Mouse (Mus musculus): Measurements from ENCODE around the gene Tmppe.
A peak's percentile ranks its signal among the peaks of the same experiment; 100 is the strongest.

Tmppe gene

GRCm38 (mm10) chr9:114442893-114443292 lies 42.0 kb downstream of the Tmppe start:
- peak; percentile 36 for DNase-seq (ENCODE audit: low read depth, low spot score)

GRCm38 (mm10) chr9:114443351-114443750 lies 42.4 kb downstream of the Tmppe start:
- peak; percentile 90 for DNase-seq (ENCODE audit: low read depth, low spot score)

- no peak for DNase-seq (ENCODE audit: low read depth, low spot score)
These were observed 46.0 kb downstream of the Tmppe start for GRCm38 (mm10) chr9:114446887-114447286.

- DNase-seq (ENCODE audit: low read depth, low spot score): no peak
These were observed 47.8 kb downstream of the Tmppe start for GRCm38 (mm10) chr9:114448700-114449099.

GRCm38 (mm10) chr9:114449120-114449754 lies 48.3 kb downstream of the Tmppe start:
- no peak for DNase-seq (ENCODE audit: low read depth, low spot score)

GRCm38 (mm10) chr9:114451615-114452014 lies 50.7 kb downstream of the Tmppe start:
- peak; percentile 90 for DNase-seq (ENCODE audit: low read depth, low spot score)

GRCm38 (mm10) chr9:114452418-114452817 lies 51.5 kb downstream of the Tmppe start:
- DNase-seq (ENCODE audit: low read depth, low spot score): peak; percentile 77

GRCm38 (mm10) chr9:114455420-114455819 lies 54.5 kb downstream of the Tmppe start:
- DNase-seq (ENCODE audit: low read depth, low spot score): peak; percentile 40
